Mouse (Mus musculus): ENCODE data around the gene Ndufv1. TPM values are rescaled to one million over a fixed set of nuclear protein-coding genes. Genes with fewer than 3 reads are reported as not detected.
A peak's percentile ranks its signal among the peaks of the same experiment; 100 is the strongest.

Gene Ndufv1
- total and polyA plus RNA-seq, 2 experiments from 2014 or later, result 137 to 271 TPM

DNA sequence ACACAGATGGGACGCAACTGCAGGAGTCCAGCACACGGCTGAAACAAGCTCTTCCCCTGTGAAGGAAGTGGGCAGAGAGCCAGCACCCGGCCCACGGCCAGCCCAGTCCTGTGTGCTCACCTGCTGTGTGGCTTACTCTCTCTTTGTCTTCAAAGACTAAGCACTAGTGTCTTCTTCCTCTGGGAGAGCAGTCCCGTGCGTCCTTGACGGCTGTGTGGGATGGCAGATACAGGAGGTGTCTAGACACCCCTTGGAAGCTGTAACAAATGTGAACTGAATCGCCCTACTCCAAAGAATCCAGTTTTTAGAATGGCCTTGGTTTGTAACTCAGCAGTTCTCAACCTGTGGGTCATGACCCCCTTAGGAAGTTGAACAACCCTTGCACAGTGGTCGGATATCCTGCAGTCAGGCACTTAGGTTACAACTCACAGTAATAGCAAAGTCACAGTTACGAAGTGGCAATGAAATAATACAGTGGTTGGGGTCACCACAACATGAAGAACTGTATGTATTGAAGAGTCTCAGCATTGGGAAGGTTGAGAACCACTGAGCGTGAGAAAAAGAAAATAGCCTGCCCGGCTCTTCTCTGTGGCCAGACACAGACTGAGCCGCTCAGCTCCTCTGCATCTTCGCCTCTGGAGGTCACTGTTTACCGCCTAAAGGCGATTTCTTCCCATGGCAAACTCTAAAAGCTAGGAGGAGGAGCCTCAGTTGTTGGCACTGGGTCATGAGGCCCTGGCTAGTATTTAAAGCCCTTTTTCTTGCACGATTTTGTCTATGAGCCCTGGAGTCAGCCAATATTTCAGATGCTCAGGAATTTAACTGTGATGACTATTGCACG is 6.4 kb upstream of the Ndufv1 start:
- Histone ChIP-seq H3K4me2 (ENCODE audit: low read depth, low read length, poor library complexity, severe bottlenecking) (no peak overlapping the region), H3K4me1 (ENCODE audit: insufficient read depth, low read length) (no peaks in the 10 kb centered on the region), H3K27me3 (ENCODE audit: insufficient read depth, low read length) (no peaks in the 10 kb centered on the region), H3K9me3 (ENCODE audit: low read length) (no peaks in the 10 kb centered on the region), H3K36me3 (ENCODE audit: insufficient read depth, low read length) (no peaks in the 10 kb centered on the region), H3K9ac (replicated peaks; ENCODE audit: low read length, poor library complexity, severe bottlenecking) (no peak overlapping the region), H3K4me3 (ENCODE audit: low read depth, low read length) (no peak overlapping the region), H3K27ac (ENCODE audit: low read depth, low read length) (no peak overlapping the region)
- DNase-seq (ENCODE audit: low spot score) (peak; percentile 93), ATAC-seq (ENCODE audit: low FRiP score) (peak; percentile 80)
- WGBS, result 28% methylated on average over 18 of the region's 18 CpGs
- peak; percentile 81 for TF ChIP-seq CTCF (IDR thresholded peaks at IDR 0.05)

DNA sequence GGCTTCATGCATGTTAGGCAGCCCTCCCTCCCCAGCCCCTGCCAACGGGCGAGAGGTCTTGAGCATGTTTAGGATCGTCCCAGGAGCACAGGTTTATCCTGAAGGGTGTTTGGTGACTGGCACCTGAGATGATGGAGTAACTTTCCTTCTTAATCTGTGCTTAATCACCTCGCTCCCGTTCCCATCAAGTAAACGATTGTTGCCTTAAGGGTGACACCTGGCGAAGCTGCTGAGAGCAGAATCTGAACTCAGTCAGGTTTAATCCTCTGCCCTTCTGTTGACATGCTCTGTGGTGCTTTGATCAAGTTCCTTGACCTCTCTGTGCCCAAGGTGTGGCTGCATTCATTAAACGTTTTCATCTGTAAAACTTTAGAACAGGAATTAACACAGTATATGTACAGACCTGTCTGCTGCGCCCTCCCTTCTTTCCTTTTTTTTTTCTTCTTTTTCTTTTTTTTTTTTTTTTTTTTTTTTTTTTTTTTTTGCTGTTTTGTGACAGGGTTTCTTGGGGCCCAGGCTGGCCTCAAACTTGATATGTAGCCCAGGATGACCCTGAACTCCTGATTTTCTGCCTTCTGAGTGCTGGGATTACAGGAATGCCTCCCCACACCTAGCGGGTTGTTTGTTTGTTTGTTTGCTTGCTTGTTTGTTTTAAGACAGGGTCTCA is 5.4 kb upstream of the Ndufv1 start:
- no peak for TF ChIP-seq CTCF (IDR thresholded peaks at IDR 0.05)
- Histone ChIP-seq H3K4me2 (ENCODE audit: low read depth, low read length, poor library complexity, severe bottlenecking) (no peak overlapping the region), H3K36me3 (ENCODE audit: insufficient read depth, low read length) (no peaks in the 10 kb centered on the region), H3K9ac (replicated peaks; ENCODE audit: low read length, poor library complexity, severe bottlenecking) (no peak overlapping the region), H3K9me3 (ENCODE audit: low read length) (no peaks in the 10 kb centered on the region), H3K27ac (ENCODE audit: low read depth, low read length) (no peak overlapping the region), H3K4me1 (ENCODE audit: insufficient read depth, low read length) (no peaks in the 10 kb centered on the region), H3K27me3 (ENCODE audit: insufficient read depth, low read length) (no peaks in the 10 kb centered on the region), H3K4me3 (ENCODE audit: low read depth, low read length) (no peak overlapping the region)
- 67% methylated on average over 10 of the region's 10 CpGs for WGBS
- DNase-seq (ENCODE audit: low spot score) (no peak), ATAC-seq (ENCODE audit: low FRiP score) (no peak)

DNA sequence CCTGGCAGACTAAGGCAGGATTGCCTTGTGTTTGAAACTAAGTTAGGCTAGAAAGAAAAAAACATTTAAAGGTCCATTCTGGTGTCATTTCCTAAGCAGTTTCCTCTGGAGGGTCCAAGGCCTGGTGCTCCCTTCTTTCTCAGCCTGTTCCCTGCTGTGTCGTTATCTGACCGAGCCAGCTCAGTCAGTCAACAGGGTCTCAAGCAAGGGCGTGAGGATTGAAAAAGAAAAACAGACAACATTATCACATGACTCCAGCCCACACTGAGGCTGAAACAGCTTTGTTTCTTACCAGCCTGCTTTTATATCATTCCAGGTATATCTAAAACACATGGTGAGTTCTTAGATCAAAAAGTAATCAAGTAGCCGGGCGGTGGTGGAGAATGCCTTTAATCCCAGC is 3.0 kb upstream of the Ndufv1 start:
- H3K27ac ChIP-seq (ENCODE audit: low read depth, low read length), result no peak overlapping the region
- H3K4me1 ChIP-seq (ENCODE audit: insufficient read depth, low read length), result peaks cover 5% of the 10 kb centered on the region; the same call in 1 of the 2 replicates
- H3K27me3 ChIP-seq (ENCODE audit: insufficient read depth, low read length), result no peaks in the 10 kb centered on the region
- no peaks in the 10 kb centered on the region for H3K36me3 ChIP-seq (ENCODE audit: insufficient read depth, low read length)
- ATAC-seq (ENCODE audit: low FRiP score) (no peak), DNase-seq (ENCODE audit: low spot score) (no peak)
- no peak overlapping the region for H3K4me3 ChIP-seq (ENCODE audit: low read depth, low read length)
- H3K4me2 ChIP-seq (ENCODE audit: low read depth, low read length, poor library complexity, severe bottlenecking), result no peak overlapping the region
- H3K9me3 ChIP-seq (ENCODE audit: low read length), result no peaks in the 10 kb centered on the region
- H3K9ac ChIP-seq (replicated peaks; ENCODE audit: low read length, poor library complexity, severe bottlenecking), result no peak overlapping the region
- TF ChIP-seq CTCF (IDR thresholded peaks at IDR 0.05), result no peak
- WGBS, result 67% methylated on average over 5 of the region's 5 CpGs

DNA sequence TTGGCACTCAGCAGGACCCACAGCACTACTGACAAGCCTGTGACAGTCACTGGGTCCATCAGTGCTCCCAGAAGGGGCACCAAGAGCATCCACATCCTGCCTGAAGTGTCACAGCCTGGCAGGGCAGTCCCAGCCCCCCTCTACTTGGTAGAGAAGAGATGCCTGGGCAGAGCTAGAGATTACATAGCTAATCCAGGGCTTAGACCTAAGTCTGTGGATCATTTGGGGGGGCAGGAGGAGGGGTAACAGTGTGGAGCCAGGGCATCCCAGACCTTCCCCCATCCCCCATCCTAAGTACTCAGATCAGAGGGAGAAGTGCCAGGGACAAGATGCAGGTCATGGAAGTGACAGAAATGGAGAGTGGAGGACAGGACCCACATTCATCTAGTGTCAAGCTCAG is 2.2 kb upstream of the Ndufv1 start:
- no peak overlapping the region for H3K4me3 ChIP-seq (ENCODE audit: low read depth, low read length)
- no peak overlapping the region; the same call in 1 of the 2 replicates for H3K9ac ChIP-seq (replicated peaks; ENCODE audit: low read length, poor library complexity, severe bottlenecking)
- peaks cover 2% of the 10 kb centered on the region; the same call in 1 of the 2 replicates for H3K36me3 ChIP-seq (ENCODE audit: insufficient read depth, low read length)
- TF ChIP-seq CTCF (IDR thresholded peaks at IDR 0.05), result no peak
- H3K27ac ChIP-seq (ENCODE audit: low read depth, low read length), result no peak overlapping the region
- no peak for ATAC-seq (ENCODE audit: low FRiP score)
- H3K9me3 ChIP-seq (ENCODE audit: low read length), result no peaks in the 10 kb centered on the region
- no peak for DNase-seq (ENCODE audit: low spot score)
- peaks cover 5% of the 10 kb centered on the region; the same call in 1 of the 2 replicates for H3K4me1 ChIP-seq (ENCODE audit: insufficient read depth, low read length)
- no peaks in the 10 kb centered on the region for H3K27me3 ChIP-seq (ENCODE audit: insufficient read depth, low read length)
- H3K4me2 ChIP-seq (ENCODE audit: low read depth, low read length, poor library complexity, severe bottlenecking), result no peak overlapping the region

DNA sequence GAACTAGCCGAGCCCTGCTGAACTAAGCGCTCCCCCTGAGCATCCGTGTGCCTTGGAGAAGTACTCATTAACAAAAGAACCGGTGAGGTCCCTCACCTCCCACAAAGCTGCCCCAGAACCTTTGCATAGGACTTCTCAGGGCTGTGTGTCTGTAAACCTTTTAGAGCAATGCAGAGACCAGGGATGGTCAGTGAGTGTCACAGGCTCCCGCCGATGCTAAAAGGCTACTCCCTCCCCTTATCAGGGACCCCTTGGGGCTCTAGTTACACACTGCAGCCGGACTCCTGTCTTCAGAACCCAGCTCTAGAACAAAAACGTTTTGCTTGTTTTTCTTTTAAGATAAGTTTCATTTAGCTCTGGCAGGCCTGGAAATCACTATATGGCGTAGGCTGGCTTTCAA is 460 bp upstream of the Ndufv1 start:
- Histone ChIP-seq H3K4me1 (ENCODE audit: insufficient read depth, low read length) (peaks cover 5% of the 10 kb centered on the region; the same call in 1 of the 2 replicates), H3K4me3 (ENCODE audit: low read depth, low read length) (peak overlapping the region; percentile 81), H3K27ac (ENCODE audit: low read depth, low read length) (no peak overlapping the region), H3K9ac (replicated peaks; ENCODE audit: low read length, poor library complexity, severe bottlenecking) (no peak overlapping the region), H3K27me3 (ENCODE audit: insufficient read depth, low read length) (no peaks in the 10 kb centered on the region), H3K36me3 (ENCODE audit: insufficient read depth, low read length) (peaks cover 18% of the 10 kb centered on the region), H3K4me2 (ENCODE audit: low read depth, low read length, poor library complexity, severe bottlenecking) (peak overlapping the region; percentile 56), H3K9me3 (ENCODE audit: low read length) (no peaks in the 10 kb centered on the region)
- ATAC-seq (ENCODE audit: low FRiP score) (no peak), DNase-seq (ENCODE audit: low spot score) (no peak)
- WGBS, result 26% methylated on average over 9 of the region's 9 CpGs
- no peak for TF ChIP-seq CTCF (IDR thresholded peaks at IDR 0.05)

DNA sequence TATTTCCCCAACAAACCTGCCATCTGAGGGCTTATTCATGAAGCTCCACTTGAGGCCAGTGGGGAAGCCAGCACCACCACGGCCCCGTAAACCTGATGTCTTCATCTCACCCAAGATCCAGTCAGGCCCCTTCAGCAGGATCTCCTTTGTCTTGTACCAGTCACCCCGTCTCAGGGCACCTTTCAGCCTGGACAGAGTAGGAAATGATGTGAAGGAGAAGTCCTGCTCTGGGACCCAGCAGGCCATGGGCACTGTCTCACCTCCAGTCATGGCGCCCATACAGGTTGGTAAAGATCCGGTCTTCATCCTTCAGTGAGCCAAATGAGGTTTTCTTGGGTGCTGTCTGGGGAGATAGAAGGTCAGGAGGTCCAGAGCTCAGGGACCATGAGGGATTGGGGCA is 1.5 kb downstream of the Ndufv1 start:
- WGBS, result 94% methylated on average over 5 of the region's 5 CpGs
- Histone ChIP-seq H3K9ac (replicated peaks; ENCODE audit: low read length, poor library complexity, severe bottlenecking) (no peak overlapping the region), H3K4me1 (ENCODE audit: insufficient read depth, low read length) (peaks cover 5% of the 10 kb centered on the region; the same call in 1 of the 2 replicates), H3K27ac (ENCODE audit: low read depth, low read length) (no peak overlapping the region), H3K27me3 (ENCODE audit: insufficient read depth, low read length) (no peaks in the 10 kb centered on the region), H3K9me3 (ENCODE audit: low read length) (no peaks in the 10 kb centered on the region), H3K4me2 (ENCODE audit: low read depth, low read length, poor library complexity, severe bottlenecking) (no peak overlapping the region), H3K4me3 (ENCODE audit: low read depth, low read length) (no peak overlapping the region), H3K36me3 (ENCODE audit: insufficient read depth, low read length) (peaks cover 37% of the 10 kb centered on the region)
- TF ChIP-seq CTCF (IDR thresholded peaks at IDR 0.05), result no peak
- DNase-seq (ENCODE audit: low spot score) (no peak), ATAC-seq (ENCODE audit: low FRiP score) (no peak)
